Mouse (Mus musculus): Measurements from ENCODE around the gene Bmp2k. TPM values are rescaled to one million over a fixed set of nuclear protein-coding genes. Genes with fewer than 3 reads are reported as not detected.
A peak's percentile ranks its signal among the peaks of the same experiment; 100 is the strongest.

Gene Bmp2k
- total RNA-seq, 2 experiments from 2014 or later: 96.1 to 140 TPM

DNA sequence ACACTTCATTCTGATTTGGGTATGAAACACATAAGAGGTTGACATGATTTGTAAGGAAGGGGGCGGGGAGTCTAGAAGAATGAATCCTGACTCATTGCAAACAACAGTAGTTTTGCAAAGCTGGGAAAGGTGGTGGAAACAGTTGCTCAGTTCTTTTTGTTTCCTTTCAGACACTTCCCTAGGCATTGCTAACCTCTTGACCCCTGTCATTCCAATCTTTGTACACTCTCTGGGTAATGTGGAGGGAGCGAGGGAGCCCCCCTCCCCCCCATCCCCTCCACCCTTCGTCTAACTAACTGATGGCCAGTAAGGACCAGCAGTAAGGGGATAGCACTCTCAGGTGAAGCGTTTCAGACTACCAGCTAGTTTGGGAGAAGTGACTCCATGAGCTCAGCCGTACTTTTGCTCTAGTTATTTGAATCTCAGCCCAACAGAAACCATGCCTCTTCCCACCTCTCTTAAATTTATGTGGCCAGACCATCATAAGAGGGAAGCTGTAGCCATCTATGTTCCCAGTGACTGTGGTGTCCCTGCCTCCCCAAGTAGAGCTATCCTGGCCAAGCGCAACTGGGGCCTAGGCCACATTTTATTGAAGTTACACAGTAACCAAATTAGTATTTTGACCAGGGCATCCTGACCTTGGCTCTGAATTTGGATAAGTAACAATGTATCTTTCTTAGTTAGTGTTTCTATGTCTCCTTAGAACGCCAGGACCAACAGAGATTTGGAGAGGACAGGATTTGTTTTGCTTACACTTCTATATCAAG is 27.6 kb upstream of the Bmp2k start:
- ATAC-seq (replicated peaks; ENCODE audit: low FRiP score, poor library complexity, severe bottlenecking): no peak

DNA sequence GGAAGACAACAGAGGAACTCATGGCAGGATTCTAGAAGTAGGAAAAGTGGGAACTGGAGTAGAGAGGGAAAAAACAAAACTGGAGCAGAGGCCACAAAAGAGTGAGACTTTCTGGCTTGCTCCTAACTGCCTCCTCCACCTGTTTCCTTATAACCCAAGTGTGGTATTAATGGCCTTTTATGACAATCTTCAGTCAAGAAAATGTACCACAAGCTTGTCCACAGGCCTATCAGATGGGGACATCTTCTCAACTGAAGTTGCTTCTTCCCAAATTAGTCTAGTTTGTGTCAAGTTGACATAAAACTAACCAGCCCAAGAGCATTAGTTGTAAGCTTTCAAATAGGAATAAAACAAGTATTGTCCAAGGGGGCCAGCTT is 27.0 kb upstream of the Bmp2k start:
- no peak for ATAC-seq (replicated peaks; ENCODE audit: low FRiP score, poor library complexity, severe bottlenecking)

DNA sequence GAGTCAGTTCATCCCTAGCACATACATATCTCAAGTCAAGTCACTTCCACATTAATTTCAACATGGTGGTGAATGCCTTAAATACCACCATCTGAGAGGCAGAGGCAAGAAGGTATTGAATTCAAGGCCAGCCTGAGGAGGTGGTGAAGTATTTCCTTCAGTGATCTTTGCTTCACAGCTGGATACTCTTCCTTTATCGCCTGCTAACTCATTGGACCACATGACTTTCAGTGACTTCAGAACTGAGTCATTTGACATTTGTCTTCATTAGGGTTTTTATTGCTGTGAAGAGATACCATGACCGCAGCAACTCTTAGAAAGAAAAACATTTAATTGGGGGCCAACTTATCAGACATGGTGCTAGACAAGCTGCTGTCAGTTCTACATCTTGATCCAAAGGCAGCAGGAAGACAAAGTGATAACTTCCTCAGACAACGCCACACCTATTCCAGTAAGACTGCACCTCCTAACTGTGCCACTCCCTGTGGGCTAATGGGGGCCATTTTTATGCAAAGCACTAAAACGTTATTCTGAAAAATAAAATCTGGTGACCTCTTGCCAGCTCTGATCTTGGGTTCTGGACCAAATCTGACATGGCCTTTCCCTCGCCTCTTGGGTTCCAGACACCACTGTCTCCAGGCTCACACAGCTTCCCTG is 24.9 kb upstream of the Bmp2k start:
- ATAC-seq (replicated peaks; ENCODE audit: low FRiP score, poor library complexity, severe bottlenecking): no peak

DNA sequence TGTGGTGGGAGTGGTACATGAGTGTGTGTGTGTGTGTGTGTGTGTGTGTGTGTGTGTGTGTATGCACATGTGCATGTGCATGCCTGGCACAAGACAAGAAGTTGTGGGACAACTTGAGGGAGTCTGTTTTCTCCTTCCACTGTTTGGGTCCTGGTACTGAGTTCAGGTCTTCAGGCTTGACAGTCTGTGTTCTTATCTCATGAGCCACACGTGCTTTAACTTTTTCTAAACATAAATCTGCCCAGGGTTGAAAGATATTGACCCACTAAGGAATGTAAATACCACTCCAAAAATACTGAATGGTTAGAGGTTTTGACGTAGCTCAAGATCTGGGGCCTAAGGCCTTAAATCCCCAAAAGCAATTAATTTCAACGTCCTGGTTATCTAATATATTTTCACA is 23.8 kb upstream of the Bmp2k start:
- ATAC-seq (replicated peaks; ENCODE audit: low FRiP score, poor library complexity, severe bottlenecking): 0 out of 2 replicates have a peak, but pooled peaks have one; percentile 46

DNA sequence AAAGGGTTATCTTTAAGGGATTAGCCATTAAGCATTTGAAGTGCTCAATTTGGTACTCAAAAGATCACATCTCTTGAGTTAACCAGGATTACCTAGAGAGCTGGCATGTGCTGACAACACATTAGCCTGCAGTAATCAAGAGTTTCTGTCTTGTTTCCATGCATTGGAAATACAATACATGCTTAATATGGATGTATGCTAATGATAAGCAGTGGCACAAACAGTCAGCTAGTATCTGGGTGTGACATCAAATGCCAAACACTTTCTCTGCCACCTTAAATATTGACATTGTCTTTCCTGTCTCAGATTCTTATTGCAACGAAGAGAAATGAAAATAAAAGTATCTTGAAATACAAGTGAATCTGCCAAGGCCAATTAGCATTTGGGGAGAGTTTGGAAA is 22.8 kb upstream of the Bmp2k start:
- no peak for ATAC-seq (replicated peaks; ENCODE audit: low FRiP score, poor library complexity, severe bottlenecking)

DNA sequence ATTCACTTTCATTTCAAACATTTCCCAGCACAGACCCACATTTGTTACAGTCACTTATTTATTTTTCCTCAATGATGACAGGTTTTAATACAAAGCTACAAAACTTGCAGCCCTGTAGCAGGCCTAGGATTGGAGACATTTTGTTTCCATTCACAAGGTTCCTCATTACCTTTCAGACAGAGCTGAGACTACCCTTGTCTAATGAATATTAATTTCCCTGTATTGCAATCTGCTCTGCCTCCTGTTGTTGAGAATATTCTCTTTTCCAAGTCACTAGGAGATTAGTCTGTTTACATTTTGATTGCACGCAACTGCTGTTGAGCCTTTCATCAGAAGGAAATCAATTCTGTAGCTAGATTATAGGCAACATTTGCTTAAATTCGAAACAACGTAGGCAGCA is 22.4 kb upstream of the Bmp2k start:
- ATAC-seq (replicated peaks; ENCODE audit: low FRiP score, poor library complexity, severe bottlenecking): no peak

DNA sequence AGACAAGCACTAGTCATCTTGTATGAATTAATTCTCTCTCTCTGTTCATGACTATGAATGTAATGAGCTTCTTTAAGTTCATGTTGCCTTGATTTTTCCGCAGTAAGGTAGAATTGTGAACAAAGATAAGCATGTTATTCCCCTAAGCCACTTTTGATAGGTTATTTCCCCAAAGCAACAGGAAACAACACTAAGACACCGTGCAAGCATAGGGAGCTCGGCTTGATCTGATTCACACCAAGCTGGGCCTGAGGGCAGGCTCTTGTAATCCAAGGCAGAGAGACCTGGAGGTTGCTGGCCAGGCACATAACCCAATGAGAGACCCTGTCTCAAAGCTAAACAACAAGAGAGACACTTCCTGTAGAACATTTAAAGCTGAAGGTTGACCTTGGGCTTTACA is 21.3 kb upstream of the Bmp2k start:
- ATAC-seq (replicated peaks; ENCODE audit: low FRiP score, poor library complexity, severe bottlenecking): no peak

DNA sequence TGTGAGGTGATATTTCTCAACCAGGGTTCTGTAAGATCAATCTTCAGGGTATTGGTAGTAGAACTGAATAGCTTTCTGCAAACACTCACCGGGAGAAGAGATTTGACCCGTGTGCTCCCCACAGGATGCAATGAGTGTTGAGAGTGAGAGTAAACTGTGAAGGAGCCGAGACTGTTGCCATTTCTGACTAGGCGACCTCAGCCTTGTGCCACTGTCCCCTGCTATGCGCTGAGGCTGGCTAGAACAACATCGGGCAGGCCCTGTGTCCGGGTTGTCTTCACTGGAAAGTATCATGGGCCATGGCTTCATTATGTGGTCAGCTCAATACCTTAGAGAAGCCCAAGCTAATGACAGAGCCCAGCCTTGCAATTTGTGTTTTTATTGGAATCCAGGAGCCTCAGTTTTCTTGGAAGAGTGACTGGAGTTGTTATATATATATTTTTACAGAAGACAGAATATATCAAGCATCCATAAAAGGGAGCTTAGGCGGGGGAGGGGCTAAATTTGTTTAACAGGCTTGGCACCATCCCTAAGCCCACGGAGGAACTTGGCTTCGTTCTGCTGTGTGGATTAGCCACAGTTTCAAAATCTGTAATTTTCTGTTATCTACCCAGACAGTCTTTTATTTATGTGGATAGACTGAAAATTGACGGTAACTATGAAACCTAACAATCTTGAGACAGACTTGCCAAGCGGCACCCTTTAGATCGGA is 18.0 kb upstream of the Bmp2k start:
- ATAC-seq (replicated peaks; ENCODE audit: low FRiP score, poor library complexity, severe bottlenecking): no peak

DNA sequence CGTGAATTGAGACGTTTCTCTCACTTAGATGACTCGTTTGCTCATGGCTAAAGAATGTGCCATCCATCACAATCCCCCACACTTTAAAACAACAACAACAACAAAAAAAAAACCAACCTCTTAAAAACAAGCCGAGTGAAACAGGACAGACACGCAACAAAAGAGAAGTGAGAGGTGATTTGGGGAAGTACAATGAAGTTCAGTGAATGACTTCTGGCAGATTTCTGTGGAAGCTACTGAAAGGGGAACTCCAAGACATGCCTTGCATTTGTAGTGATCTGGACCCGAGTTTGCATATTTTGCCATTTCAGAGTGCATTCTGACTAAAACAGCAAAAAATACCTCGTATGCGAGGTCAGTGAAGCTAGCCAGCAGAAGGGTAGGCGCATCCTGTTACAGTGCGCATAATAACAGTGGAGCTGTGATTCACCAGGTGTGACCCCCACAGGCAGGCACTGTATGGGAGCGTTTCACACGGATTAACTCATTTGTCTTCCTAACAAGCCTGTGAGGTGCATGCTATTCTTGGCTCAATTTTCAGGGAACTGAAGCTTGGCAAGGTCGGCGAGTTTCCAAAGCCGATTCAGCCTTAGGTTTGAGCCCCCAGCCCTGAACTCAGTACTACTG is 17.4 kb upstream of the Bmp2k start:
- no peak for ATAC-seq (replicated peaks; ENCODE audit: low FRiP score, poor library complexity, severe bottlenecking)

DNA sequence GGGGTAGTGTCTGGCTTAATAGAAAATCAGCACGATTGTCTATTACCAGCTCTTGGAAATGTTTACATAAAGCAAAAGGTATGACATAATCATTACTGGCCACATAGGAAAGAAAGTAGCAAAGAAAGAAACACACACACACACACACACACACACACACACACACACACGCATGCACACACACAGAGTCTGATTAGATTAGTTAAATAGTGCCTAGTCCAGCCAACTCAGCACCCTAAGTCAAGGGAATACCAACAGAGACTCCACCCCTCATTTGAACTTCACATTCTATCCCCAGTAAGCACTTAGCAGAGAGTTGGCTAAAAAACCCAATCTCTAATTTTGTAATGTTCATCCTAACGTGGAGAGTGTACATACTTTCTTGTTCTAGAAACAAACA is 15.5 kb upstream of the Bmp2k start:
- no peak for ATAC-seq (replicated peaks; ENCODE audit: low FRiP score, poor library complexity, severe bottlenecking)

DNA sequence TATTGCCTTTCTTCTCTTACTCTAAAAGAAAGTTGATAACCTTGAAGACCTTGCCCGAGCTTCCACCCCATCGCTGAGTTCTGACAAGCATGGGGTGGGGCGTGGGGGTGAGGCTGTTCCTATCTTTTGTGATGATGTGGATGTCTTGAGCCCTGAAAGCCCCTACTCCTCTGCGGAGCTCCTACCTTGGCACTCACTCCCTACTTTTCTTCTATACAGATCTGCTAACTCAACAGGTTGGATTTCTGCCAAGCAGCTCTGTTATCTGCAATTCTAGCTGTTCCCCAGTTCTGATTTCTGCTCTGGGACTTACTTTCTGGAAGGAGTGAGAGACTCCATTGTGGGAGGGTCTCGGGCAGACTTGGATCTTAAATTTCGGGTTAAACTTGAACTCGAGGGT is 14.3 kb upstream of the Bmp2k start:
- ATAC-seq (replicated peaks; ENCODE audit: low FRiP score, poor library complexity, severe bottlenecking): no peak

DNA sequence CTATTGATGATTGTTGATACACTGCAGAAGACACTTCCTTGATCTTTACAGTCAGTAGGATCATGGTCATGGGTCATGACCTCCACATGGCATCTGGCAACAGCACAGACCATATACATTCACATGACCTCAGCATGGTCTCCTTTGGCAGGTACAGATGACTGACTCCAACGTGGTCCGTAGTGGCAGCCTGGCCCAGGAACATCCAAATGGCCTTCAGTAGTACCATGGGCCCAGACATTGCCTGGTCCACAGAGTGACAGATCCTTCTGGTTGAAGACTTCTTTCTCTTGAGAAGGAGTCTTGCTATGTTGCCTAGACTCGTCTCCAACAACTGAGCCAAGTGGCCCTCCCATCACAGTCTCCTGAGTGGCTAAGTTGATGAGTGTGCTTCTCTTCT is 10.6 kb upstream of the Bmp2k start:
- no peak for ATAC-seq (replicated peaks; ENCODE audit: low FRiP score, poor library complexity, severe bottlenecking)

DNA sequence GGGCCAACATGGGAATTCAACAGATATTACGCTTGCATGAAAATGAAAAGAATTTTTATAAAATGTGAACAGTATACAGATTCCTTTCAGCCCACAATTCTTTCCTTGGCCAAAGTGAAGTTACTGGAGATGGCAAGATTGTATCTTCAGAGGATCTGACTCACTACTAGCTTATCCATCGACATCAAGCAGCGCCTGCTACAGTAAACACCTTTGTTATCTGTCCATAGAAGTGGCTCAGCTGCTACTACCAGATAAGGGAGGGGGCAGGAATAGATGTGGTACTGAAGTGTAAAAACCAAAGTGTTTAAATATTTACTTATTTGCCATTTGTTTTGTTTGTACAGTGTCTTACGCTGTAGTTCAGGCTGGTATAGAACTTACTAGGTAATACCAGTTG is 8.6 kb upstream of the Bmp2k start:
- ATAC-seq (replicated peaks; ENCODE audit: low FRiP score, poor library complexity, severe bottlenecking): peak; percentile 95

DNA sequence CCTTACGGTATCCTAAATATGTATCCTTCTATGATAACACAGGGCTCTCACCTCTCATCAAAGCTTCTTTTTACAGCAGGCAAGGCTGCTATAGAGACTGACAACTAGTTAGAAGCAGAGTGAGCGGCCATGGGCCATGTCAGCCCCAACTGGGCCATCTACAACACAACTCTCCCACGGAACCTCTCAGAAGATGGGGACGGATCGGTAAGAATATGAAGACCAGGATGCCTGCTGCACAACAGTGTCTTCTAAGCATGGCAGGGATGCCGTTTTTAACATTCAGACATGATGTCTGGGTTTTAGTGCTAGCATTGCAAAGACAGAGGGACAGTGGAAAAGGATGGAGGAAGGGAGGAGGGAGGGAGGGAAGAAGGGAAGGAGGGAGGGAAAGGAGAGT is 6.3 kb upstream of the Bmp2k start:
- ATAC-seq (replicated peaks; ENCODE audit: low FRiP score, poor library complexity, severe bottlenecking): no peak

DNA sequence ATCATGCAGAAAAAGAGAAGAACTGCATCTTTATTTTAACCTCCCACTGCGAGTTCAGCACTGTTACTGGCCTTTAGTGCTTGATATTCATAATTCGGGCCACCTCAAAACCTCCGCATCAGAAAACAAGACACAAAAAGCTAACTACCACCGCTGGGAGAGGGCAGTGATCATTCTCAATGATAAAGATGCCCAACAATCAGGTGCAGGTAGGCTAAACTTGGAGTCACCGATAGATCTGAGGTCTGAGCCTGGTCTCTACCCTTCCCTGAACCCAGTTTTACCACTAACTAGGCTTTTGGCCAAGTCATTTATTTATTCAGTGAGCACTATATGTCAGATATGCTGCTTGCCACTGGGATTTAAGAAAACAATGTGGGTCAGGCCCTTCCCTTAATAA is 4.8 kb upstream of the Bmp2k start:
- no peak for ATAC-seq (replicated peaks; ENCODE audit: low FRiP score, poor library complexity, severe bottlenecking)

DNA sequence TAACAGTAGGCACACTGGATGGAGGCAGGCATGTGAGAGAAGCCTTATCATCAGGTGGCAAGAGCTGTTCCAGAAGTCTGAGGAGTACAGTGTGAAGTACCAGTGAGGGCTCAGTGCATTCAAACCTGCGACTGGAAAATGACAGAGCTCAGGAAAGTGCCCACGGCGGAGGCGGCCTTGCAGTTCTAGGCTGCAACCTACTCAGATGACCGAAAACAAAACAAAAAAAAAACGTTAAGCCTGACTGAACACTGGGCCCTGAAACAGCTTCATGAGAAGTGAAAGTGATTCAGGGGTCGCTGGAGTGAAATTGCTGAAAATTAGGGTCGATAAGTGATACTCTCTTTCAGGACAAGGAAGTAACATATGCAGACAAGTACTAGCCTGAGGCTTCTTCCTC is 4.4 kb upstream of the Bmp2k start:
- ATAC-seq (replicated peaks; ENCODE audit: low FRiP score, poor library complexity, severe bottlenecking): no peak

DNA sequence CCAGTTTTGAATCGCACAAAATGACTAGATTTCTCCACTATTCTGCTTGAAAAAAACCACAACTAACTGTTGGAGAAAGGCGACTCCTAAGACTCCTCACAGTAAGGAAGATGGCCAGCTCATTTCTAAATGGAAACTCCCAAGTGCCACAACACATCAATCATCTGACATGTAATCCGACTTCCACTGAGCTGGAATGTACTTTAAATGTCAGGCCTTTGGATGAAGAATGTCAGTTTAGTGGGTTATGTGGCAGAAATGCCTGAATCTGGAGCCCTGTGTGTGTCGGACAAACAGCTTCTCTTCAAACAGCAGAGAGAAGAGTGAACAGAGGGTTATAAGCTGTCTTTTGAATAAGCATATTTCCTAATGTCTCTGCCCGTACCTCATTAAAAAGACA is 1.7 kb upstream of the Bmp2k start:
- no peak for ATAC-seq (replicated peaks; ENCODE audit: low FRiP score, poor library complexity, severe bottlenecking)

DNA sequence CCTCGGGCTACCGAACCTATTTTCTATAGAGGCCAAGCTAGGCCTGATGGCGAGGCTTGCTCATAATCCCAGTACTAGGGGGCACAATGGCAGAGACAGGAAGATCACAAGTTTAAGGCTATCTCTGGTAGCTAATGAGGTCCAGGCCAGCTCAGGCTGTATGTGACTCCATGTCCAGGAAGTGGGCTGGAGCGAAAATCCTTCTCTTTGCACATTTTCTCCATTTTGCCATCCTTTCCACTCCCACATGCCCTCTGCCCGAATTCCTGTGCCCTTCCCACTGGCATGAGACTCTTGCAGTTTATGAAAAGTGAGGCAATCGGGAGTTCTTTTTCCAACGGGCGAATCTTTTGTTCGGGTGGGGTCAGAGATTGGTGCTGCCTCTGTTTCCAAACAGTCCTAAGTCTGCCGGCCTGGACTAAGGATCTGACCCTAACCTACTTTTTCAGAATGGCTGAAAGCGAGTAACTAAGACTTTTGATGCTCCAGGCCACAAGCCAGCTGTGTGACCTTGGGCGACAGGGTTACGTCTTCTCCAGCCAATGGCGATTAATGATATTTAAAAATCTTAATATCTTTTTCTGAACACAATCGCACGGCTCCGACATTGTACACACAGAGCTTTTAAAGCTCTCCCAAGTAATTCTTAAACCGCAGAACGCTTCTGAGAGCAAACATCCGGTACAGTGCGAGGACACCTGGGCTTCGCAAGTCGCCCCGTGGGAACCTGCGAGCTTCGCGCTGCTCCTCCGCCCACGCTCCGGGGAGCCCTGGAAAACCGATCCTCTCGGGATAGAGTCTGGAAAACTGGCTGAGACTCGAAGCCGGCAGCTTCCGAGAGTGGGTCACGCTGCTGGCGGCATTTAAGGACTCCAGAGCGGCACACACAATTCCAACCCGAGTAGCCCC is 834 bp upstream of the Bmp2k start:
- peak; percentile 16; the same call in 1 of the 2 replicates for ATAC-seq (replicated peaks; ENCODE audit: low FRiP score, poor library complexity, severe bottlenecking)

DNA sequence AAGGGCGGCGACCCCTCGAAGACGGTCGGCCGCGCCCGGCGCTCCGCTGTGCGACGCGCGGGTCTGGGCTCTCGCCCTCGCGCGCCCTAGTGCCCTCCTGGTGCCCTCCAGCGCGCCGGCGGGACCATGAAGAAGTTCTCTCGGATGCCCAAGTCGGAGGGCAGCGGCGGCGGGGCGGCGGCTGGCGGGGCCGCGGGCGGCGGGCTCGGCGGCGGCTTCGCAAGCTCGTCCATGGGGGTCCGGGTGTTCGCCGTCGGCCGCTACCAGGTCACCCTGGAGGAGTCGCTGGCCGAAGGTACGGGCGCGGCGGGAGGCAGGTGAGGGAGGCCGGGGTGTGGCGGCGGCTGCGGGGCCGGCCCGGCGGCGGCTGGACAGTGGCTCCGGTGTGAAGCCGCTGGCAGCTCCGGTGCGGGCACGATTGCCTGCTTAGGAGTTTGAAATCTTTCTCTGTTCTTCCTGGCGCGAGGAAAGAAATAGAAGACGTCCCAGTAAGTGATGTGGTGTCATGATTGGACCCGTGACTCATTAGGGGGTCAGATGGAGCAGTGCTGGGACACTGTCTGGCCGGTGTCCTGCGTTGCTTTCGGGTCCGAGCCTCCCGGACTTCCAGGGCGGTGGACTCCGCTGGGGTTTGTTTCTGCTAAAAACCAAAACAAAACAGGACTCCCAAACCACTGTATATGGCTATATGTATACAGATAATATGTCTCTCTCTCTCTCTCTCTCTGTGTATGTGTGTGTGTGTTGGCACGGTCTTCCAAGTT is 495 bp downstream of the Bmp2k start:
- peak; percentile 22 for ATAC-seq (replicated peaks; ENCODE audit: low FRiP score, poor library complexity, severe bottlenecking)

Data from erythroid progenitor cell, adult 5-6 weeks (primary cell).